Comparison of ENCODE assay signal across 14 mouse cellular contexts in genomic region chr6:92921843-92922242, GRCm38 (mm10). TPM values are rescaled to one million over a fixed set of nuclear protein-coding genes. Genes with fewer than 3 reads are reported as not detected.
A peak's percentile ranks its signal among the peaks of the same experiment; 100 is the strongest.
DNase-seq lines count a peak whose midpoint lies in the region; ATAC-seq and TF ChIP-seq lines count a peak whose summit lies in the region.
"Had no signal": no experiment of that assay in that cellular context is flagged by ENCODE, and none has a peak within 500 bp of the region (broad histone marks: within the 10 kb centered on the region; RNA-seq: fewer than 3 reads in every experiment).

No protein-coding gene starts in this region.

- no peak overlapping the region for H3K9ac ChIP-seq in stomach, embryonic 16.5 days (ENCODE audit: low read length)
- H3K9ac ChIP-seq in stomach, postnatal 0 days (ENCODE audit: low read length) = no peak overlapping the region

- H3K4me2 ChIP-seq in stomach, embryonic 16.5 days (ENCODE audit: low read depth, low read length) = no peak overlapping the region
- H3K4me2 ChIP-seq in stomach, postnatal 0 days (replicated peaks; ENCODE audit: low read depth) = no peak overlapping the region

- peak; percentile 43 for DNase-seq in adrenal gland, postnatal 14 days
- no peak for DNase-seq in adrenal gland, postnatal 4 days (ENCODE audit: low spot score in 2 of 2)
- DNase-seq in stomach, postnatal 0 days (ENCODE audit: low spot score) = no peak
- DNase-seq in kidney, postnatal 25 days = peak; percentile 86 to 90
- no peak for DNase-seq in yolk sac, embryonic 10.5 days (ENCODE audit: low spot score)
- DNase-seq in layer of hippocampus, adult 8-10 months (ENCODE audit: low spot score in 2 of 2) = no peak
- DNase-seq in cerebellum, adult 11 months = no peak
- DNase-seq: cerebellum, adult 11-12 months; liver had no signal

- TF ChIP-seq EP300 in stomach, postnatal 0 days (optimal IDR thresholded peaks at IDR 0.05) = no peak

- H3K27me3 ChIP-seq in stomach, embryonic 16.5 days (ENCODE audit: control insufficient read depth, insufficient read depth, low read length) = no peaks in the 10 kb centered on the region
- no peaks in the 10 kb centered on the region for H3K27me3 ChIP-seq in stomach, postnatal 0 days (ENCODE audit: control insufficient read depth, insufficient read depth, low read length)
- H3K27me3 ChIP-seq: megakaryocyte, embryonic 14.5 days had no signal

- H3K4me3 ChIP-seq in stomach, embryonic 16.5 days (replicated peaks; ENCODE audit: low read length) = no peak overlapping the region
- H3K4me3 ChIP-seq in stomach, postnatal 0 days (ENCODE audit: low read depth, low read length) = no peak overlapping the region
- H3K4me3 ChIP-seq: megakaryocyte, embryonic 14.5 days had no signal

- no peaks in the 10 kb centered on the region for H3K9me3 ChIP-seq in stomach, embryonic 16.5 days (replicated peaks; ENCODE audit: control insufficient read depth, low read length)
- H3K9me3 ChIP-seq in stomach, postnatal 0 days (ENCODE audit: control insufficient read depth, low read length) = no peaks in the 10 kb centered on the region

- peaks cover 4% of the 10 kb centered on the region for H3K4me1 ChIP-seq in stomach, embryonic 16.5 days (ENCODE audit: control insufficient read depth, insufficient read depth, low read length)
- no peaks in the 10 kb centered on the region for H3K4me1 ChIP-seq in stomach, postnatal 0 days (replicated peaks; ENCODE audit: control insufficient read depth, insufficient read depth)
- H3K4me1 ChIP-seq: megakaryocyte, embryonic 14.5 days had no signal

- H3K36me3 ChIP-seq in stomach, embryonic 16.5 days (ENCODE audit: control insufficient read depth, insufficient read depth, low read length) = no peaks in the 10 kb centered on the region
- H3K36me3 ChIP-seq in stomach, postnatal 0 days (ENCODE audit: control insufficient read depth, insufficient read depth, low read length) = no peaks in the 10 kb centered on the region
- H3K36me3 ChIP-seq: G1E had no signal

- 24% methylated on average over 4 of the region's 4 CpGs for WGBS in stomach, embryonic 16.5 days
- WGBS in stomach, postnatal 0 days = 28% methylated on average over 4 of the region's 4 CpGs

- no peak for TF ChIP-seq CTCF in stomach, postnatal 0 days (IDR thresholded peaks at IDR 0.05; ENCODE audit: low read depth)

- no peak overlapping the region for H3K27ac ChIP-seq in stomach, embryonic 16.5 days (ENCODE audit: low read length)
- no peak overlapping the region for H3K27ac ChIP-seq in stomach, postnatal 0 days (replicated peaks)

- 0 out of 2 replicates have a peak, but pooled peaks have one; percentile 17 for ATAC-seq in stomach, embryonic 16.5 days (ENCODE audit: insufficient read depth, low FRiP score)
- ATAC-seq in stomach, postnatal 0 days (ENCODE audit: low FRiP score, low TSS enrichment) = no peak
- ATAC-seq: hindbrain, embryonic 16.5 days had no signal

RNA-seq across cellular contexts. Expression of gene Adamts9, which starts 21.4 kb away (rescaled TPM):
- total RNA-seq in adrenal gland, postnatal 14 days (2021) = 56.5 and 65.8 TPM in 2 replicates
- 10 to 100 TPM; 47.3 to 52.0 TPM for total RNA-seq in adrenal gland, postnatal 4 days (2021)
- 17.6 and 22.8 TPM in 2 replicates for polyA plus RNA-seq in stomach, embryonic 16.5 days (2015; fragmentation: Nextera tagmentation; extraction: Ambion mirVana)
- 2.5 and 2.9 TPM in 2 replicates for polyA plus RNA-seq in stomach, postnatal 0 days (2015; fragmentation: Nextera tagmentation; extraction: Ambion mirVana)
- total RNA-seq in layer of hippocampus, adult 8-10 months (2022) = 1 to 10 TPM; 8.3 to 10.0 (median 8.8) TPM
- polyA plus RNA-seq: G1E had no signal

RNA-seq across cellular contexts. Expression of gene Gm15737, which starts 52.7 kb away (rescaled TPM):
- not detected in 2 replicates for total RNA-seq in adrenal gland, postnatal 14 days (2021)
- under 1 TPM in 1 of 2 experiments, not detected in 1; 0.08 TPM for total RNA-seq in adrenal gland, postnatal 4 days (2021)
- 0.11 and 0.25 TPM in 2 replicates for polyA plus RNA-seq in stomach, embryonic 16.5 days (2015; fragmentation: Nextera tagmentation; extraction: Ambion mirVana)
- 0.02 TPM in 2 replicates for polyA plus RNA-seq in stomach, postnatal 0 days (2015; fragmentation: Nextera tagmentation; extraction: Ambion mirVana)
- not detected for total RNA-seq in layer of hippocampus, adult 8-10 months (2022)
- total RNA-seq: layer of hippocampus, postnatal 14 days had no signal
- polyA plus RNA-seq: G1E; hindbrain, embryonic 16.5 days had no signal

Comparison
In these comparisons a context has a peak if more than half of its experiments do, and no peak if none do; other contexts are left out.
1. DNase-seq: peak in adrenal gland, postnatal 14 days (single experiment) and kidney, postnatal 25 days (2 of 2); none in adrenal gland, postnatal 4 days (0 of 2), stomach, postnatal 0 days (single experiment), yolk sac, embryonic 10.5 days (single experiment), layer of hippocampus, adult 8-10 months (0 of 2) and cerebellum, adult 11 months (single experiment).